Mouse (Mus musculus) liver, embryonic 12.5 days (tissue): ENCODE results near the gene Gpank1. TPM values are rescaled to one million over a fixed set of nuclear protein-coding genes. Genes with fewer than 3 reads are reported as not detected.

Experiments
- ATAC-seq: fragments of 200-750 bp; cut with Nextera tagmentation; 2 replicates; pipeline ENCODE4 v1.8.0; 2017; ENCODE audit warnings: moderate number of reproducible peaks, mild to moderate bottlenecking, moderate library complexity
- H3K27ac ChIP-seq: fragments of 300-500 bp; sonication (generic); 2 replicates; pipeline ENCODE4 v1.5.1; 2016; ENCODE audit warnings: mild to moderate bottlenecking
- H3K27me3 ChIP-seq: fragments of 300-500 bp; sonication (generic); replicated peaks from 2 replicates; pipeline ENCODE4 v1.6.1; 2016; ENCODE audit warnings: mild to moderate bottlenecking, moderate library complexity
- H3K36me3 ChIP-seq: fragments of 300-500 bp; sonication (generic); 2 replicates; pipeline ENCODE4 v1.6.1; 2016; ENCODE audit warnings: mild to moderate bottlenecking, moderate library complexity
- H3K4me1 ChIP-seq: fragments of 300-500 bp; sonication (generic); 2 replicates; pipeline ENCODE4 v1.6.1; 2016
- H3K4me2 ChIP-seq: fragments of 300-500 bp; sonication (generic); 2 replicates; pipeline ENCODE4 v1.6.1; 2016; ENCODE audit warnings: mild to moderate bottlenecking, moderate library complexity
- H3K4me3 ChIP-seq: fragments of 300-500 bp; sonication (generic); 2 replicates; pipeline ENCODE4 v1.5.1; 2016; ENCODE audit warnings: mild to moderate bottlenecking, moderate library complexity
- H3K9ac ChIP-seq: fragments of 300-500 bp; sonication (generic); 2 replicates; pipeline ENCODE4 v1.6.1; 2016; ENCODE audit warnings: mild to moderate bottlenecking, moderate library complexity
- H3K9me3 ChIP-seq: fragments of 300-500 bp; sonication (generic); replicated peaks from 2 replicates; pipeline ENCODE4 v1.6.1; 2016; ENCODE audit warnings: mild to moderate bottlenecking, moderate library complexity
- WGBS: fragments of 180-500 bp; shearing (Covaris S2); methylation state at CpG from one replicate; pipeline ENCODE4 v1.1.7; 2016; ENCODE audit not compliant: insufficient replicate concordance; 5-methylcytosine and 5-hydroxymethylcytosine counted together
- polyA plus RNA-seq: library from polyadenylated mRNA; unstranded; fragments of >200 nt; fragmentation: Nextera tagmentation; extraction: Ambion mirVana; gene quantifications from 2 replicates; pipeline ENCODE4 v1.2.1, GENCODE M21; 2016

Gene Gpank1
- polyA plus RNA-seq, 1 experiment from 2014 or later: 19.6 TPM

GRCm38 (mm10) chr17:35165451-35166155, 44.3 kb downstream of the Gpank1 start:
- ATAC-seq: peak; percentile 80
- Histone ChIP-seq H3K27ac (peak overlapping the region; percentile 95), H3K9ac (peak overlapping the region; percentile 57), H3K27me3 (no peaks in the 10 kb centered on the region), H3K9me3 (no peaks in the 10 kb centered on the region), H3K36me3 (peaks cover 23% of the 10 kb centered on the region), H3K4me2 (peak overlapping the region; percentile 78), H3K4me3 (peak overlapping the region; percentile 96), H3K4me1 (peaks cover 39% of the 10 kb centered on the region)
- WGBS: 27% methylated on average over 12 of the region's 12 CpGs

DNA sequence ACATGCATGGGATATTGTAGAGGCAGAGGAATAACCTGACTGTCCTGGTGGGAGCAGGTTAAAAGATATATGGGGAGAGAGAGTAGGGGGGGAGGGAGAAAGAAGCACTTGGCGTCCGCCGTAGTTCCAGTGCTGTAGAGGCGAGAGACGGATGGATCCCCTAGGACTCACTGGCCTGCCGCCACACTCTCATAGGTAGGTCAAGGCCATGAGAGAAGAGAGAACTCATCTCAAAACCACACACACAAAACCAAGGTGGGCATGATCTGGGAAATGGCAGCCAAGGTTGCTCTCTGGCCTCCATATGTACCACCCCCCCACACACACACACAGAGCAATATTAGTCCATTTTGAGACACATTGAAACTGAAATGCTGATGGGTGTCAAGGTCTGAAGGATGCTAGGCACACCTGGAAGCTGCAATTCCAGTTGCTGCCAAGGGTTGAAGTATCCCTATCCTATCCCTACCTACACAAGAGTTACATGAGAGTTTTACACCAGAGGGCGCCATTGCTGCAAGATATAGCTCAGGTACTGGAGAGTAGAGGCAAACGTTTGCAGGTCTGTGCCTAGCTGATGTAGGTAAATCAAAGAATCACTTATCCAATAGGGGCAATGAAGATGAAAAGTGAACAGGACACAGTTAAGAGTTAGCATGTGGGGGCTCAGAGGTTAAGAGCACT, 45.2 kb downstream of the Gpank1 start:
- Histone ChIP-seq H3K27me3 (no peaks in the 10 kb centered on the region), H3K36me3 (peaks cover 14% of the 10 kb centered on the region), H3K4me1 (peaks cover 34% of the 10 kb centered on the region), H3K9ac (no peak overlapping the region; the same call in 1 of the 2 replicates), H3K4me2 (peak overlapping the region; percentile 78), H3K9me3 (no peaks in the 10 kb centered on the region), H3K4me3 (peak overlapping the region; percentile 96; the same call in 1 of the 2 replicates), H3K27ac (peak overlapping the region; percentile 8; the same call in 1 of the 2 replicates)
- 74% methylated on average over 8 of the region's 8 CpGs for WGBS
- ATAC-seq: no peak

GRCm38 (mm10) chr17:35167794-35168193, 46.5 kb downstream of the Gpank1 start:
- 64% methylated on average over 7 of the region's 7 CpGs for WGBS
- no peak overlapping the region for H3K27ac ChIP-seq
- peaks cover 1% of the 10 kb centered on the region for H3K36me3 ChIP-seq
- H3K9me3 ChIP-seq: no peaks in the 10 kb centered on the region
- no peak for ATAC-seq
- no peak overlapping the region for H3K9ac ChIP-seq
- no peak overlapping the region for H3K4me3 ChIP-seq
- no peaks in the 10 kb centered on the region for H3K27me3 ChIP-seq
- H3K4me2 ChIP-seq: no peak overlapping the region
- H3K4me1 ChIP-seq: peaks cover 21% of the 10 kb centered on the region

- Histone ChIP-seq H3K9me3 (no peaks in the 10 kb centered on the region), H3K27ac (no peak overlapping the region), H3K9ac (no peak overlapping the region), H3K4me1 (peaks cover 16% of the 10 kb centered on the region), H3K27me3 (no peaks in the 10 kb centered on the region), H3K4me3 (no peak overlapping the region), H3K36me3 (no peaks in the 10 kb centered on the region), H3K4me2 (no peak overlapping the region)
- WGBS: 10% methylated on average over 4 of the region's 4 CpGs
- ATAC-seq: no peak
Observed at GRCm38 (mm10) chr17:35168541-35169207, 47.4 kb downstream of the Gpank1 start.

GRCm38 (mm10) chr17:35172445-35173234, 51.4 kb downstream of the Gpank1 start:
- H3K4me2 ChIP-seq: no peak overlapping the region
- H3K27me3 ChIP-seq: no peaks in the 10 kb centered on the region
- no peak overlapping the region for H3K27ac ChIP-seq
- 52% methylated on average over 11 of the region's 11 CpGs for WGBS
- H3K9me3 ChIP-seq: no peaks in the 10 kb centered on the region
- ATAC-seq: no peak
- peaks cover 4% of the 10 kb centered on the region; the same call in 1 of the 2 replicates for H3K4me1 ChIP-seq
- no peak overlapping the region for H3K4me3 ChIP-seq
- H3K9ac ChIP-seq: no peak overlapping the region; the same call in 1 of the 2 replicates
- H3K36me3 ChIP-seq: no peaks in the 10 kb centered on the region

- no peak overlapping the region for H3K27ac ChIP-seq
- H3K36me3 ChIP-seq: no peaks in the 10 kb centered on the region
- no peak overlapping the region for H3K4me3 ChIP-seq
- H3K9ac ChIP-seq: no peak overlapping the region
- H3K9me3 ChIP-seq: no peaks in the 10 kb centered on the region
- H3K27me3 ChIP-seq: no peaks in the 10 kb centered on the region
- ATAC-seq: no peak
- 52% methylated on average over 3 of the region's 3 CpGs for WGBS
- no peak overlapping the region for H3K4me2 ChIP-seq
- peaks cover 4% of the 10 kb centered on the region; the same call in 1 of the 2 replicates for H3K4me1 ChIP-seq
Observed at GRCm38 (mm10) chr17:35173329-35173728, 52.1 kb downstream of the Gpank1 start.

Other genes starting within 250 kb of the Gpank1 start
- 1.8 and 1.9 TPM in 2 replicates for gene Zbtb12, start 242.0 kb upstream of the Gpank1 start, polyA plus RNA-seq
- not detected in 2 replicates for gene Gm20547, start 239.4 kb upstream of the Gpank1 start, polyA plus RNA-seq
- 7.9 and 8.2 TPM in 2 replicates for gene C2, start 223.2 kb upstream of the Gpank1 start, polyA plus RNA-seq
- 27.1 and 32.8 TPM in 2 replicates for gene Ehmt2, start 223.0 kb upstream of the Gpank1 start, polyA plus RNA-seq
- 0.75 and 0.79 TPM in 2 replicates for gene Slc44a4, start 207.0 kb upstream of the Gpank1 start, polyA plus RNA-seq
- gene Neu1, start 190.2 kb upstream of the Gpank1 start, polyA plus RNA-seq: 16.9 and 17.3 TPM in 2 replicates
- 0.11 and 0.21 TPM in 2 replicates for gene Hspa1b, start 162.2 kb upstream of the Gpank1 start, polyA plus RNA-seq
- gene Gm20481, start 151.5 kb upstream of the Gpank1 start, polyA plus RNA-seq: 0.73 TPM in 1 of 2 replicates, not detected in the other
- 2.8 and 5.0 TPM in 2 replicates for gene Hspa1a, start 149.3 kb upstream of the Gpank1 start, polyA plus RNA-seq
- 0.38 and 0.49 TPM in 2 replicates for gene Hspa1l, start 148.8 kb upstream of the Gpank1 start, polyA plus RNA-seq
- gene Lsm2, start 139.6 kb upstream of the Gpank1 start, polyA plus RNA-seq: 202 and 215 TPM in 2 replicates
- gene Vars, start 120.5 kb upstream of the Gpank1 start, polyA plus RNA-seq: 208 and 211 TPM in 2 replicates
- gene Vwa7, start 104.9 kb upstream of the Gpank1 start, polyA plus RNA-seq: 0.10 and 0.15 TPM in 2 replicates
- gene Sapcd1, start 93.4 kb upstream of the Gpank1 start, polyA plus RNA-seq: 2.8 and 3.4 TPM in 2 replicates
- 4.0 and 4.8 TPM in 2 replicates for gene Msh5, start 74.7 kb upstream of the Gpank1 start, polyA plus RNA-seq
- 160 and 162 TPM in 2 replicates for gene Clic1, start 71.5 kb upstream of the Gpank1 start, polyA plus RNA-seq
- 49.0 and 49.1 TPM in 2 replicates for gene Ddah2, start 62.4 kb upstream of the Gpank1 start, polyA plus RNA-seq
- gene Ly6g6c, start 56.1 kb upstream of the Gpank1 start, polyA plus RNA-seq: 0.41 and 0.44 TPM in 2 replicates
- 7.3 and 8.7 TPM in 2 replicates for gene Mpig6b, start 55.3 kb upstream of the Gpank1 start, polyA plus RNA-seq
- gene Ly6g6e, start 44.6 kb upstream of the Gpank1 start, polyA plus RNA-seq: 0.23 TPM in 1 of 2 replicates, not detected in the other
- gene Ly6g6d, start 43.4 kb upstream of the Gpank1 start, polyA plus RNA-seq: 0.36 and 0.53 TPM in 2 replicates
- 10.2 and 10.5 TPM in 2 replicates for gene Ly6g6f, start 35.8 kb upstream of the Gpank1 start, polyA plus RNA-seq
- 60.2 and 61.1 TPM in 2 replicates for gene Abhd16a, start 32.2 kb upstream of the Gpank1 start, polyA plus RNA-seq
- not detected in 2 replicates for gene Ly6g5c, start 13.2 kb upstream of the Gpank1 start, polyA plus RNA-seq
- 0.55 and 0.81 TPM in 2 replicates for gene Ly6g5b, start 6.0 kb upstream of the Gpank1 start, polyA plus RNA-seq
- 187 and 192 TPM in 2 replicates for gene Csnk2b, start 598 bp downstream of the Gpank1 start, polyA plus RNA-seq
- gene D17H6S53E, start 4.9 kb downstream of the Gpank1 start, polyA plus RNA-seq: 3.7 and 4.3 TPM in 2 replicates
- 482 and 508 TPM in 2 replicates for gene Apom, start 10.6 kb downstream of the Gpank1 start, polyA plus RNA-seq
- 29.1 and 35.5 TPM in 2 replicates for gene Bag6, start 13.7 kb downstream of the Gpank1 start, polyA plus RNA-seq
- gene Prrc2a, start 43.4 kb downstream of the Gpank1 start, polyA plus RNA-seq: 83.0 and 86.8 TPM in 2 replicates
- gene Aif1, start 54.6 kb downstream of the Gpank1 start, polyA plus RNA-seq: 10.5 and 11.6 TPM in 2 replicates
- 20.8 and 23.7 TPM in 2 replicates for gene Lst1, start 67.0 kb downstream of the Gpank1 start, polyA plus RNA-seq
- gene Ltb, start 73.0 kb downstream of the Gpank1 start, polyA plus RNA-seq: 1.2 and 1.3 TPM in 2 replicates
- 0.33 and 0.36 TPM in 2 replicates for gene Tnf, start 80.6 kb downstream of the Gpank1 start, polyA plus RNA-seq
- gene Lta, start 83.9 kb downstream of the Gpank1 start, polyA plus RNA-seq: 0.12 TPM in 1 of 2 replicates, not detected in the other
- gene Gm16181, start 99.4 kb downstream of the Gpank1 start, polyA plus RNA-seq: 0.42 TPM in 1 of 2 replicates, not detected in the other
- gene Atp6v1g2, start 112.2 kb downstream of the Gpank1 start, polyA plus RNA-seq: 1.3 and 1.8 TPM in 2 replicates
- 5.7 and 6.4 TPM in 2 replicates for gene Nfkbil1, start 114.3 kb downstream of the Gpank1 start, polyA plus RNA-seq
- 258 and 267 TPM in 2 replicates for gene Ddx39b, start 120.3 kb downstream of the Gpank1 start, polyA plus RNA-seq
- 66.8 and 72.5 TPM in 2 replicates for gene H2-D1, start 141.3 kb downstream of the Gpank1 start, polyA plus RNA-seq
- 0.93 and 1.0 TPM in 2 replicates for gene H2-Q1, start 198.9 kb downstream of the Gpank1 start, polyA plus RNA-seq
- gene H2-Q2, start 220.8 kb downstream of the Gpank1 start, polyA plus RNA-seq: 0.72 and 0.85 TPM in 2 replicates